Mouse (Mus musculus): ENCODE data around the gene St8sia1. TPM values are rescaled to one million over a fixed set of nuclear protein-coding genes. Genes with fewer than 3 reads are reported as not detected.

St8sia1 gene
- total RNA-seq, 2 experiments from 2014 or later: 0.47 to 0.52 TPM

DNA sequence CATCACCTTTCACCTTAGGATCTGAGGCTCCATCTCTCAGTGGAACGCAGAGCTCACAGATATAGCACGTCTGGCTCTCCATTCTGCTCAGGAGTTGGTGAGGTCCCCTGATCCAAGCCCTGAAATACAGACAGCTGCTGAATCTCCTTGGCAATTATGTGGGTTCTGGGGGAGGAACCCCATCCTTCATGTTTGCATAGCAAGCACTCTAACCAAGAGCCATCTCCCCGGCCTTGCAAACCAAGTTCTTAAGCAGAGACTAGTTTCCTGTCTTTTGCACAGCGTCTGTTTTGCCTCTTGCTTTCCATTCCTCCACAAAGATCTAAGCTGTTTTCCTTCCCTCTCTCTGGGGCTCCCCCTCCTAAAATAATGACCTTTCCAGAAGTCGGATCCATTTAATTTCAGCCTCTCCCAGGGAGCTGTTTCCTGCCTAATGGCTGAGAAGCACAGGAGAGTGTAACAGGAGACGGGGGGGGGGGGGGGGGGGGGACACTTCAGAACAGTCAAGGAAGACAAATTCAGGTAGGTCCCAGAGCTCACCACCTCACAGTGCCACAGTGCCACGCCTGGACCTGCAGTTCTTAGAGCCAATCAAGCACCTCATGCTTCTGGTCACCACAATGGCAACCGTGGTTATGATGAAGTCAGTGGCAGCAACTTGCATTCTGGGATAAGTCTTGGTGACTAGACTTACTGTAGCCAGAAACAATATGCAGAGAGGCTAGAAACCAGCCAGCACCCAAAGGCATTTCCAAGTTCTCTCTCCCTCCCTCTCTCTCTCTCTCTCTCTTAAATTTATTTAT, 18.0 kb downstream of the St8sia1 start:
- no peak for DNase-seq (ENCODE audit: low spot score in 2 of 2)

DNA sequence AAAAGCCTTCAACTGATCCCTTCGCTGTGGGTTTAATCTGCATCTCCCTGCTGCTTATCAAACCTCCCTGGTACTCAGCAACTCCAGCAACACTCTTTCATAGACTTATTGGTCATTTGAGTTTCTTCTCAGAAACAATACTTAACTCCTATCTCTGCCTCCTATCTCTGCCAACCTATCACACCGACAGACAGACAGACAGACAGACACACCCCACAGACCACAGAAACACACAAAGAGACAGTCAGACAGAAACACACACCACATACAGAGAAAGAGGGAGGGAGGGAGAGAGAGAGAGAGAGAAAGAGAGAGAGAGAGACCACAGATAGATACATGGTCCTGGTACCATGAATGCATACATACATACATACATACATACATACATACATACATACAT, 18.8 kb downstream of the St8sia1 start:
- no peak for DNase-seq (ENCODE audit: low spot score in 2 of 2)

- DNase-seq (ENCODE audit: low spot score in 2 of 2): no peak
These were observed 19.8 kb downstream of the St8sia1 start for GRCm38 (mm10) chr6:142944470-142944869.

DNA sequence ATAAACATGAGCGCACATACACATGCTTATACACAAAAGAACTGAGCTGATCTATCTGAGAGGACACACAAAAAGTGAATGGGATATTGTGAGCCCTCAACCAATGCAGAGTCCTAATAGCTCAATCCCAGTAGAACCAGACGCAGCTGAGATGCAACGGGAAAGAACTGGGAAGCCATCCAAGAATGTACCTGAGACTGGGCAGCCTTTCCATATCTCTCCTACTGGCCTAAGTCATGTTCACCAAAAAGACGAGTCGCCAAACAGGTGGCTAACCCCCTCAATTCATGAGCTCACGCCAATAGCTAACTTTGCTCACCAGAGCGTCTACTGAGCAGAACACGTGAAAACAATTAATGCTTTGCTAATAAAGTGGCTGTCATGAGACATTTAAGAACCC, 20.8 kb downstream of the St8sia1 start:
- no peak for DNase-seq (ENCODE audit: low spot score in 2 of 2)

DNA sequence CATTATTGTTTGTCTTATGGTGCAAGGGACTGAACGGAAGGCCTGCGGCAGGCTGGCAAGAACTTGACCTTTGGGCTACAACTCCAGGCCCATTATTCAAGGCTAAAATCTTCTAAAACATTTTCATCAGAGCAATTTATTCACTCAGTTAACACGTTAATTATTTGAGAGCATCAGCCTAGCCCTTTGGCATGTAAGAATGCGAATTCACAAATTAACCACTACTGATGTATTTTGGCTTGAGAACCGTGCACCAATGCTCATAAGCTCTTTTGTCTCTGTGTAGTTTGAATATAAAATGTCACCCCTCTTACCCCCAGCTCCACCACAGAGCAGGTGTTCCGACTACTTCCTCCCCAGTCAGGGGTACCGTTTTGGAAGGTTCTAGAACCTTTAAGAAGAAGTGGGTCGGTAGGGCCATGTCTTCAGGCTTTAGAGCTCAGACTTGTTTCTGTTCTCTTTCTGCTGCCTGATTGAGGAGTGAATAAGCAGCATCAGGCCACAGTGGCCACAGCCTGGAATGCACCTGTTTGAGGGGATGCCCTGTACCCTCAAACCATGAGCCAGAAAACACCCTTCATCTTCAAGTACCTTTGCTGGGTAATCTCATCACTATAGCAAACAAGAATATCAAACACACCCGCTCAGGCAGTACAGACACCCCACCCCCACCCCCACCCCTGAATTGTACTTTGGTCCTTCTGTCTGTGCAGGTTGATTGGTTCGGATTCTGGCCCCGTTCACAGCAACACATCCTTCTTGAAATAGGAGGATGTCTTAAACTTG, 22.5 kb downstream of the St8sia1 start:
- DNase-seq (ENCODE audit: low spot score in 2 of 2): no peak

DNA sequence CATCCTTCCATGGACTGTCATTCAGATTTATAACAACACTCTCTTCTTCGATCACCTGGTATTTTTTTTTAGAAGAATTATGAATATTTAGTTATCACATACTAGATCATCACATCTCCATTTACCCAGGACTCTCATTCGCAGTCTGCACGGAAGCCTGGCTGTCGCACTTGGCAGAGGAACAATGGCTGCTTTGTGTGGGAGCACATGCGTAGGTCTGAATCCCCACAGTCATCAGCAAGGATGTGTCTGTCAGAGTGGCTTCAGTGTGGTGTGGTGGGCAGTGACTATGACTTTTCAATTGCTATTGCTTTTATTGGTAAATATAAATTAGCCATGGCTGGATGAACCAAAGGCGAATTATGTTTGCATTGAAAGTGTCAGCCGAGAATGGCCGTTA, 23.2 kb downstream of the St8sia1 start:
- DNase-seq (ENCODE audit: low spot score in 2 of 2): no peak

GRCm38 (mm10) chr6:142938549-142939345, 25.5 kb downstream of the St8sia1 start:
- DNase-seq (ENCODE audit: low spot score in 2 of 2): no peak

DNA sequence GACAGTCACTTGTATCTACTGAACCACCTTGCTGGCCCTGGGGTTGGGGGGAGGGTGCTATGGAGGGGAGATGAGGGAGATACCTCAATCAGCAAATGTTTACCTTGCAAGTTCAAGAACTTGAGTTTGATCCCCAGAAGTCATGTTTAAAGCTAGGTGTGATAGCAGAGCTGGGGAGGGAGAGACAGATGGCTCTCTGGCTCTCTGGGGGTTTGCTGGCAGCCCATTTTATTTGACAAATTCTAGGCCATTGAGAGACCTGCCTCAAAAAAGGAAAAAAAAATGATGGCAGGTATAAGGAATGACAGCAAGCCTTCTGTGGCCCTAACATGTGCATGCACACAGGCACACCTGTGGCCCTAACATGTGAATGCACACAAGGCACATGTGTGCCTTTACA, 26.2 kb downstream of the St8sia1 start:
- DNase-seq (ENCODE audit: low spot score in 2 of 2): no peak

GRCm38 (mm10) chr6:142932582-142932981, 31.7 kb downstream of the St8sia1 start:
- DNase-seq (ENCODE audit: low spot score in 2 of 2): no peak

DNA sequence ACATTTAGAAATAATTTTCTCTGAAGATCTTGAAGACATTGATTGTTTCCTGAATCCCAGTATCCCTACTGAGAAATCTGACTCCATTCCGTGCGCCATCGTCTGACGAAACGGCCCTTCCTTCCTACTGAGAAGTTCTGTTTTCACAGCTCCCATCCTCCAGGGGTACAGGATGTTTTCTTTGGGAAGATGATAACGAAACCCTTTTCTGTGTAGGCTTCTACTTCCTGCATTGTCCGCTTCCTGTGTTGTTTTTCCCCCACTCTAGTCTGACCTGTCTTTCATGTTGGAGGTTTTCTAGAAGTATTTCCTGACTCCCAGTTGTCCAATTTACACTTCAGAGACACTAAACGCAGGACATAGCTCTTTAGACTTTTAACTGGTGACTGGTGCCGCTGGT, 32.1 kb downstream of the St8sia1 start:
- no peak for DNase-seq (ENCODE audit: low spot score in 2 of 2)

GRCm38 (mm10) chr6:142928551-142929309, 35.5 kb downstream of the St8sia1 start:
- no peak for DNase-seq (ENCODE audit: low spot score in 2 of 2)

- DNase-seq (ENCODE audit: low spot score in 2 of 2): no peak
These were observed 37.2 kb downstream of the St8sia1 start for GRCm38 (mm10) chr6:142926901-142927605.

- no peak for DNase-seq (ENCODE audit: low spot score in 2 of 2)
These were observed 38.3 kb downstream of the St8sia1 start for GRCm38 (mm10) chr6:142925921-142926320.

DNA sequence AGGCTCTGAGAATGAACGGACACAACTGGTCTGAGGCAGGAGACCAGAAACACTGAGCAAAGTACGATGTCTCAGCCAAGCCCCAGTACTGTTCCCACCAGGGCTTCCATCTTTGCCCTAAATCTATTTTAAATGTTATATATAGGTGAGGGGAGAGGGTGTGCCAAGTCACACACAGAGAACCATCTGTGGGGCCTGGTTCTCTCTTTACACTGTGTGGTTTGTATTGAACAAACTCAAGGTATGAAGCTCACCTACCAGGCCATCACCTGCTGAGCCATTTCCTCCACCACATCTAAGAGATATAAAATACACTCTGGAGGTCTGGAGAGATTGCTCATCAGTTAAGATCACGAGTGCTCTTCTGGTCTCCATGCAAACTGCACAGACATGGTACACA, 38.9 kb downstream of the St8sia1 start:
- no peak for DNase-seq (ENCODE audit: low spot score in 2 of 2)

DNA sequence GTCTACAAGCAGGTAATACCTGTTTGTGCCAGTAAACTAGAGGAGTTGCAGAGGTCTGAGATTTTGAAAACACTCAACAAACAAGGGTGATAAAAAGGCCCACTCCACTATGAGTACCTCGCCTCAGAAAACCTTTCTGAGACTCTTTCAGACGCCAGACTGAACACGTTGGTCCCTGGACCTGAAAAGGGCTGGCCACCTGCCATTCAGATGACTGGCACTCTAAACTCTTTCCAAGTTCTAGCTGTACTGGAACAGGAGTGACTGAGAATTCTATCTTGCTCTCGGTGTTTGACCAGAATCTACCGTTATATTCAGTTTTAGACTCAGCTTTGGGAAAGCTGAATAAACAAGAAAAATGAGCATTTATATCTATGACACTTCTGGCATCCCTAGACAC, 43.4 kb downstream of the St8sia1 start:
- no peak for DNase-seq (ENCODE audit: low spot score in 2 of 2)

DNA sequence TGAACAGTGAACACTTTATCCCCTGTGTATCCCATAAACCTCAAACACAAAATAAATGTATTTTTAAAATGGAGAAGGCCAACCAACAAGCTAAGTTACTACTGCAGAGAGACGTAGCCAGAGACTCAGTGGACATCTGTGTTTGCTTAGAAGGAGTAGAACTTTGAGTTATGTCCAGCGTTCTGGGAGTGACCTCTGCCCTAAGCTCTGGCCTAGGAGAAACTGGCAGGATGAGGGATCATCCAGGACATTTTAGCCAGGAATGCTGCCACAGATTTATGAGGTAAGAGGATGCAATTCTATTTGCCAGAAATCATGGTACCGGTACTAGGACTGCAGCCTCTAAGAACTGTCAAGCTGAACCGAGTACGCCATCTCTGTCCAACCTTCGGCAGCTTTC, 45.6 kb downstream of the St8sia1 start:
- no peak for DNase-seq (ENCODE audit: low spot score in 2 of 2)

GRCm38 (mm10) chr6:142917471-142917901, 46.8 kb downstream of the St8sia1 start:
- DNase-seq (ENCODE audit: low spot score in 2 of 2): no peak

GRCm38 (mm10) chr6:142916271-142916941, 47.8 kb downstream of the St8sia1 start:
- no peak for DNase-seq (ENCODE audit: low spot score in 2 of 2)

- no peak for DNase-seq (ENCODE audit: low spot score in 2 of 2)
These were observed 48.8 kb downstream of the St8sia1 start for GRCm38 (mm10) chr6:142915464-142915863.

DNA sequence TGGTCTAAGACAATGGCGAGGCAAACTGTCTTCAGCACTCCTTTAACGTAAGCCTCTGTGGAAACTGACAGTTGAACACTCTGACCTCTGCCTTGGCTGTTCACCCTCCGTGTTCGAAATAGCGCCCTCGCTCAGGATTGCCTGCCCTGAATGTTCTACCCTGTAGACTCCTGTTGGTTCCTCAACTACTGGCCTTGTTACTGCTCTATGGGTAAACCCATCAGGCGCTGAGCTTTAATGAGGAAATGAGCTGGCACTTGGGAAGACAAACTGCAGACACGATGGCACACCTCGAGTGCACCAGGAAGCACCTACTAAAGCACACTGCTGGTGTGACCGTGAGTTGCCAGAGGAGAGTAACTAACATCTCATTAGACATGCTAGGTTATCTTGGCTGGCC, 49.6 kb downstream of the St8sia1 start:
- no peak for DNase-seq (ENCODE audit: low spot score in 2 of 2)
